Mouse (Mus musculus) brain, adult 2 months (tissue): ENCODE measurements around the gene Tnf.
"Not testable (repeated sequence)": the region's sequence is repeated elsewhere in the genome, so short reads cannot be mapped to it uniquely, and the experiment has no call there.

Experiments used
- DNase-seq: peaks from one replicate; pipeline ENCODE4 v3.0.0; 2011; ENCODE audit warnings: low read depth, low spot score

The Tnf gene

DNA sequence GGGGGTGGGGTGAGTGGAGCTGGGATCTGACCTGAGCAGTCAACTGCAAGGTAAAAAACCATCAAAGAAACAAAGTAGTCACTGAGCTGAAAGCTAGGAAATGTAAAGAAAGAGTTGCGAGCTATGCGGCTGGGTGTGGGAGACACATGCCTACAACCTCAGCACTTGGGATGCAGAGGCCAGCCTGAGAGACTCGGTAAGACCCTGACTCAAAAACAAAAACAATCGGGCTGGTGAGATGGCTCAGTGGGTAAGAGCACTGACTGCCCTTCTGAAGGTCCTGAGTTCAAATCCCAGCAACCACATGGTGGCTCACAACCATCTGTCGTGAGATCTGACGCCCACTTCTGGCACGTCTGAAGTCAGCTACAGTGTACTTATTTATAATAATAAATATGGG lies 32.3 kb upstream of the Tnf start:
- not testable (repeated sequence) for DNase-seq

DNA sequence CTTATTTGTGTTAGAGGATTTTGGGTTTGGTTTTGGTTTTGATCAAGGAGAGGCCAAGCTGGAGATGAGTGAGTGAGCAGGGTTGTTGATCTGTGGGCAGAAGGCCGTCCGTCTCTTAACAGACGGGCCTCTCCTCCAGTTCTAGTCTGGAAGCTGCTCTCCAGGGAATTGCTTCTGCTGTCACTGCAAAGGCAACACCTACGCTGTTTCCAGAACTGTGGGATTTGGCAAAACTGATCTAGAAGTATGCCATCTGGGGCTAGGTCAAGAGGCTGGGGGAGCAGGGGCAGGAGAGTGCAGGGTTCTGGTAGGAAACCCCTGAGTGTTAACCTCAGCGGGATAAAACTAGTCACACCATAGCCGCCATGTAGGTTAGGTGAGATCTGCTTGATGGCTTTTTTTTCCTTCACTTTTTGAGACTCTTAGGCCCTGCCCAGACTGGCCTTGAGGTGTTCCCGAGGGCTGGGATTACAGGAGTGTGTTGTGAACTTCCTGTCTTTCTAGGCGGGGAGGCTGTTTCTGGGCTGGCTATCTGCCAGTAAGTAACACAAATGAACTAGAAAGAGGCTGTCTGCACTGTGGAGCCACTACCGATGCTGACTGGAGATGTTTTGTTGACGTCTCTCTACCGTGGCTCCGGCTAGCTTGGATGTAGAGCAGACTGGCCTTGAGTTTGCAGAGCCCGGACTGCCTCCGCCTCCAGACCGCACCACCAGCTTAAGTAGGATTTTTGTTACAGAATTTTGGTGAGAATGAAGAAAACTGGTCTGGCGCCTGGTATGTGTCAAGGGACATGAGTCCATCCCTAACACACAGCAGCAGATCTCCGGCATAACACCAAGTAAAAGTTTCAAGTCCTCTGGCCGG lies 31.5 kb upstream of the Tnf start, which contains the start of gene Atp6v1g2:
Gene Atp6v1g2 (plus strand): TSS at position 547 of the 867 bp plus-strand sequence.
- no peak for DNase-seq

DNA sequence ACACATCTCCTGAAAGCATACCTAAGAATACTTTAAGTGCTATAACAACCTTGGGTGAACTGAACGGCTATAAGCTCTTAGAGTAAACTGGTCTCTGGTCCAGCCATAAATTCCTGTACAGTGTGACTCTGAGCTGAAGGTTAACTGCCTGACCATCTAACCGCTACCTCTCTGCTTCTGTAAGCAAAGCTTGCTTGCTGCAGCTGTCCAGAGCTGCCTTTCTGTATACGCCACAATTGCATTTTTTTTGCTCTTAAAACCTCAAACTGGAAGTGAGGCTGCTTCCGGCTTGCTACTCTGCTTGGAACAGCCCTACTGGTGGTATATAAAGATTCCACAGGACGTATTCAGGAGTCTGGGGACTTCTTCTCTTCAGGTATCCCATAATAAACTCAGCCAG lies 30.9 kb upstream of the Tnf start:
- DNase-seq = no peak

DNA sequence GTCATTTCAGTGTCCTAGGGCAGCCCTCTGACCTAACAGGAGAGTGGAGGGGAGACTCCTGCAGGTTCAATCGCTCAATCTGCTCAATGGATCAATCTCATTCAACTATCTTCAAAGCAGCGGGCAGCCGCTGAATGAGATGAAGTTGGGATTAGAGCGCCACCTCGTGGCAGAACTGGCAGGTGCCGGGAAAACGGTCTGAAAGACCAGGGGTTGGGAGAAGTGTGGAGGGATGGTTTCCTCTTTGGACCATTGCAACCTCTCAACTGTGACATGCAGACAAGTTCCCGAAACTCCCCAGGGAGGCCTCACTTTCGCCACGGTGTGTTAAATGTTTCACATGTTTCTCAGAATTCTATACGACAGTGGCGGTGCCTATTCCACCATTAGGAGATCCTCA lies 30.2 kb upstream of the Tnf start:
- peak; percentile 81 for DNase-seq

DNA sequence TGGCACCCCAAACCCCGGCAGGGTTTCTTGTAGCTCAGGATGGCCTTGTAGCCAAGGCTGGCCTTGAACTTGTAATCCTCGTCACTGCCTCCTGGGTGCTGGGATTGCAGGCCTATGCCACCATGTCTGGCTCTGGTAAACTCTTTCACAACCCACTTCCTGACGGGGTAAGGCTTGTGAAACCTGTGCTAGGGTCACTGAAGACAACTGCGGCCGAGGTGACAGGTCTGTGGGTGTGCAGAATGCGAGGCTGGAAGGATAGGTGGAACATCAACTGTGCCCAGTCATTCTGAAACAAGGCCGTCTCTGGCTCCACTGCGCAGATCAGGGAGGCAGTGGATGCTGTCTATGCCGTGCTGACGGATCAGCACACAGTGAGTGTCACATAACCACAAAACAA lies 29.2 kb upstream of the Tnf start:
- DNase-seq = no peak

DNA sequence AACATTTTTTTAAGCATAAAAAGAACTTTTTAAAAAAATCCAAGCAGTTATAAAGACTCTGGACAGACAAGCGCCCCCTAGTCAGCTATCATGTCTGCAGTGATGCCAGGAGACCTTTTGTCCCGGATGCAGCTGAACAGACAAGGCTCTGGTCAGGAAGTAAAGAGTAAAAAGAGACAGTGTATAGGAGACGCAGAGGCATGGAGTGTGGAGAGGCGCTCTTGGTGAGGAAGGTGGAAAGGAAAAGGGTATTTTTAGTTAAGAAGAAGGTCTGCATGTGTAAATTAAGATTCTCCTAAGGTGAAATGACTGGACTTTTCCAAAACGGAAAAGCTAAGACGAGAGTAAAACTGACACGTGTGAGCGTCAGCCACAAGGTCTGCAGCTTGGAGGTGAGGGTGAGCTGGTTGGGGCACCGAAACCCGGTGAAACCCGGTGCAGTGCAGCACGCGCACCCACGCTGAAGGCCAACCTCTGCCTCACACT lies 24.8 kb upstream of the Tnf start:
- no peak for DNase-seq

DNA sequence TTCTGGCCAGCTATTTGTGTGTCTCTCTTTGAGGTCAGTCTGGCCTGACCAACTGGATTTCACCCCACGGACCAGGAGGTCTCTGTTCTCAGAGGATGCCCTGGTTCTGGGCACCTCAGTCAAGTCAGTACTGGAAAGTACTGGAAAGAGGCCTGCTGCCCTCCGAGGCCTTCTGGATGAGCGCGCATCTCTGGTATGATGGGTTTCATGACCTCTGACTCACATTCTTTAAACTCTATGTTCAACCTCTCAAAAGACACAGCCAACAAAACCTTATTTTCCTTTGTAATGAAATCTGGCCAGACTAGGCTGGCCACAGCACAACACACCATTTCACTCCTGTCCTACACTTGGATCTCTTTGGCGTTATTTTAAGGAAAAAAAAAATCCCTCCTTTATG lies 23.6 kb upstream of the Tnf start:
- DNase-seq = no peak

DNA sequence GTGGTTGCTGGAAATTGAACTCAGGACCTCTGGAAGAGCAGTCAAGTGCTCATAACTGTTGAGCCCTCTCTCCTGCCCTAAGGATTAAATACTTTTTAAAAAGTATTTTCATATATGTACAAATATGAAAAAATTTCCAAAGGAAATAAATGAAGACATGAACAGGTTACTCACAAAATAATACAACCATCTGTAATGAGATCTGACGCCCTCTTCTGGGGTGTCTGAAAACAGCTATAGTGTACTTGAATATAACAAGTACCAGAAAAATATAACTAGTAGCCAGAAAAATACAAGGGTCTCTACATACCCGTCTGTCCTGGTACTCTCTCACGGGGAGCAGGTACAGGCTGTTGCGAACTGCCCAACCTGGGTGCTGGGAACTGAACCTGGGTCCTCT lies 22.8 kb upstream of the Tnf start:
- no peak for DNase-seq

DNA sequence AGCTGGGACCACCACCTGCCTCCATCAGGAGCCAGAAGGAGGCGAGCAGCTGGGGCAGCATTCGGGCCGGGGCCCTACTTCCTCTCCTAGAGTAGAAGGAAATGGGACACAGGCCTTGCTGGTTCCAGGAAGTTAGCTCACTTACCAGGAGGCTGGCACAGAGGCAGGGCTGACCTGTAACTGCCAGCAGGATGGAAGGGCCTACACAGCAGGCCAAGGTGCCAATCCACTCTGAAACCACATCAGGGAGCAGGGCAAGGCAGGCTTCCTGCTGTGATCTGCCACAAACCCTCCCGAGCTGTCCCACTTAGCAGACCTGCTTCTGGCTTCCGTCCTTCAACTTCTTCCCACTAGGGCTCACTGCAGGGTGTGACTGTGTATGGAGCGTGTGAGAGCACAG lies 20.5 kb upstream of the Tnf start:
- DNase-seq = no peak

DNA sequence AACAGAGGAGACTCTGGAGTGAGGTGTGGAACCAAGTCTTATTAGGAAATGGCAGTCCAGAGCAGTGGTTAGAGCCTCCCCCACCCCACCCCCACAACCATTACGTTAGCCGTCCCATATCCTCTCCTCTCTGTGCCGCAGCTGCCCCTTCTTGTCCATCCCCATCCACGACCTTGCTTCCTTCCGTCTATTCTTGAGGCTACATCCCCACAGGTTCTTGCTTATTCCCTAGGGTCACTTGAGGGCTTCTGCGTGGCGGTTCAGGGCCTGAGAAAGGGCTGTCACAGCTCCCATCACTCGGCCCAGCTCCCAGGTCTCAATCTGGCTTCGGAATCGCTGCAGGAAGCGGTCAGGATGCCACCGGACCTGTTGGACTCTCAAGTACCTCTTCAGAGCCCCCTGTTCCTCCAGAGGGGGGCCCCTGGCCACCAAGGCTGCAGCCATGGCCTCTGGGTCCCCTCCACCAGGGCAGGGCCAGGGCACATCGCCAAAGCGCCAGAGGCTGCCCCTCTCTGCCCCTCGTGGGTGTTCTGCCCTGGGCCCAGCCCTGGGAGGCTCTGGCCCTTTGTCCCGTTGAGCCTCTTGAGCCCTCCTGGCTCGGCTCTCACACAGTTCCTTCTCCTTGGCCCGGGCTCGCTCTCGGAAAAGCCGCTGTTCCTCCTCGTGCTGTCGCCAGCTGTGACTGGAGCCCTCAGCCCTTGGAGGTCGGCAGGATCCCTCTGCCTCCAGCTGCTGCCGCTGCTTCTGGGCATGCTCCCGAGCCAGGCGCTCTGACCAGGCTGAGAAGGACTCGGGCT lies 18.5 kb upstream of the Tnf start, which contains the start of gene Gm16181:
Gene Gm16181 (plus strand): TSS at position 679 of the 797 bp plus-strand sequence.
- DNase-seq = no peak

DNA sequence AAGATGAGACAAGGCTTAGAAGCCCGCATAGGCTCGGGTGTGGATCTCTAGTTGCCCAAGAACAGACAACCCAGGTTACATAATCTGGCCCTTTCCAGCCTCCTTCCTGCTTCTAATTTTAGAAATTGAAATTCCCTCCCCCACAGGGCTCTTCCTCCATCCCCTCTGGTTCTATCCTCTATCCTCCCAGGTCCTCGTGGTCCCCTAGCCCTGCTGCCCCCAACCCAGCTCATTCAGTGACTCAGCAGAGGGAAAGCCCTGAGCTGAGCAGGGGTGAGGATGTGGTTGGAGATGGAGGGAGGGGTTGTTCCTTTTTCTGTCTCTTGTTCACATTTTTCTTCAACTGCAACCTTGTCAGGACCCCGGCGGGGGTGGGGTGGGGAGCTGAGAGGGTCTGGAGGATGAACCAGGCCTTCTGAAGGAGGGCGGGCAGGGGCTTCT lies 17.8 kb upstream of the Tnf start:
- peak; percentile 70 for DNase-seq

DNA sequence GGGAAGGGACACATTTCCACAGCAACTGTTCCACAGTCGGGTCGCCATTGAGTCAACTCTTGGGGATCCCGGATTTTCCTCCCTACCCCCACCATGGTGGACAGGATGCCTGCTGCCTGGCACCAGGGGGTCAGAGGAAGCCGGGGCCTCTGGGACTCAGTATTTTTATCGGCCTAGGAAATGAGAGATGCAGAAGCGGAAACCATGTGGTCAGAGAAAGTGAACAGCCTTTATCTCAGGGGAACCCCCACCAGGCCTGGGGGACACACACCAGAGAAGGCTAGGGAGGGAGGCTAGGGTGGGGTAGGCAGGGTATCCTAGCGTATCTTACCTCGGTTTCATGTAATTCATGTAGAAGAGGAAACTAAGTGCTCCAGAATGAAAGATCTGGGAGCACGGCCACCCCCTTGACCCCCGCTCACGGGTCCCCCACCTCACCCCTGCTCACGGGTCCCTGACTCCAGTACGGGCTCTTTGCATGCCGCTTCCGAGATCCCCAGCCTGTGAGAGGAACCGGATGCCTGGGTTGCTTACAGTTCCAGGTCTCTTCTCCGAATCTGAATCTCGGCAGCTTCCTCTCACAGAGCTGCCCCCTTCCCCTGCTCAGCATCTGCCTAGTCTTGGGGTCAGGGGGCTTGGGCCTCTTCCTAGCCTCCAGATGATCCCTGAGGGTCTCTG lies 16.8 kb upstream of the Tnf start:
- DNase-seq = no peak

DNA sequence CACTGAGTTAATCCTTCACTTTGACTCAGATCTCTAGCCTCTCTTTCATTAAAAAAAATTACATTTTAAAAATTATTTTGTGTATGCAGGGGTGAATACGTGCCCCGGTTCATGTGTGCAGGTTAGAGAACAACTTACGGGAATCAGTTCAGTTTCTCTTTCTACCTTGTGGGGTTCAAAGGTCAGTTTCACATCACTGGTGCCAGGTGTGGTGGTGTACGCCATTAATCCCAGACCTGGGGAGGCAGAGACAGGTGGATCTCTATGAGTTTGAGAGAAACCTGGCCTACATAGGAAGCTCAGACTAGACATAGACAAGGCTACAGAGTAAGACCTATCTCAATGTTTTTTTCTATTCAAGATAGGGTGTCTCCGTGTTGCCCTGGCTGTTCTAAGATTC lies 11.3 kb upstream of the Tnf start:
- DNase-seq = no peak

DNA sequence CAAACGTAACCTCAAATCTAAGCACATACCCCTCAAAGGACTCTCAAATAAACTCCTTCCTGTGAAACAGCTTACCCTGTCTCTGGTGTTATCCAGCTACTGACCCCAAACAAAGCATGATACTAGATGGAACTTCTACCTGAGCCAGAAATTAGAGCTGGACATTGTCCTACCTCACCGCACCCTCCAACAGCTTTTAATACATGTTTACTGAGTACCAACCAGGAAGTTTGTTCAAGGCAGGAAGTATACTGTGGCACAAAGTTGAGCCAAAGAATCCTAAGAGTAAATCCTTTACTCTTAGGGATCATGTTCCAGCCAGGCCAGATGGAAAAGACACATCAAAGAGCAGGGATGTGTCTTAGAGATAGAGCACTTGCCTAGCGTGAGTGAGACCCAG lies 8.8 kb upstream of the Tnf start:
- no peak for DNase-seq

DNA sequence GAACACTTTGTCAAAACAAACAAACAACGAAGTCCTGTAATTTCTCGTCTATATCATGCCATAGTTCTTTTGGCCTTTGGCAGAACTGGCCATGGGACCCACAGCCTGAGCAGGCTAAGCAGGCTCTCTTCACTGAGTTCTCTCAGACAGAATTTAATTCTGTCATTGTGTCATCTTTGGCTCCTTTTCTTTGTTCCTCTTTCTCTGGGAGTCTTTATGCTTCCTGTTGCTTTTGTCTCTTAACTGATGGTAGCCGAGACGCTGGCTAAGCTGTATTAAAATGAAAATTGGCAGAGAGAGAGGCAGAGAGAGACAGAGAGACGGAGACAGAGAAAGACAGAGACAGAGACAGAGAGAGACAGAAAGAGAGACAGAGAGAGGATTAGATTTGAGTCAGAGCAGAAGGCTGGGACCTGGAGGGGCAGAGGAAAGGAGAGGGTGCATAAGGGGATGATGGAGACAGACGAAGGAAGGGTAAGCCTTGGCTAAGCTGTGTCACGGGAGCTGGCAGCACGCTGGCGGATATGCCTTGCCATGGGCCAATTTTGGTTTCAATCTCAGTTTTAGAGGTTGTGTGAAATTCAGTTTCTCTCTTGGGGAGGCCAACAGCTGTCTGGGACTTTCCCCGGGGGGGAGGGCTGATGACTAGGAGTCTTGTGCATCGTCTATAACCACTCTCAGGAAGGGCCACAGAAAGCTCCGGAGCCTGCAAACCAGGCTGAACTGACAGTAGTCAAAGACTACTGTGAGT lies 8.2 kb upstream of the Tnf start:
- DNase-seq = no peak

DNA sequence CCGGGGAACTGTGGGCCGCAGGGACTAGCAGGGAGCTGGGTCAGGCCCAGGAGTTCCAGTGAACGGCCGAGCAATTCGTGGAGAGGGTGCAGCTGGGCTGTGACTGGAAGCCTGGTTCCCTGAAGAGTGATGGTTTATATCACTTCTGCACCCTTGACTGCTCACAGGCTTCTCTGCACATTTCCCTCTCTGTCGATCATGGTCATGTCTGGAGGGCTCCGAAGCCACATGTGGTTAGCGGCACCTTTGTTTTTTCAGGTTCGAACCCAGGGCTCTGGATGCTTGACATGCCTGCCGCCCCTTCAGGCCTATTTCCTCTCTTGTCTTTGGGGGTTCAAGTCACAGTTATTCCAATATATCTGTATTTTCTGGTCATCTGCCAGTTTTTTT lies 3.6 kb upstream of the Tnf start:
- no peak for DNase-seq

DNA sequence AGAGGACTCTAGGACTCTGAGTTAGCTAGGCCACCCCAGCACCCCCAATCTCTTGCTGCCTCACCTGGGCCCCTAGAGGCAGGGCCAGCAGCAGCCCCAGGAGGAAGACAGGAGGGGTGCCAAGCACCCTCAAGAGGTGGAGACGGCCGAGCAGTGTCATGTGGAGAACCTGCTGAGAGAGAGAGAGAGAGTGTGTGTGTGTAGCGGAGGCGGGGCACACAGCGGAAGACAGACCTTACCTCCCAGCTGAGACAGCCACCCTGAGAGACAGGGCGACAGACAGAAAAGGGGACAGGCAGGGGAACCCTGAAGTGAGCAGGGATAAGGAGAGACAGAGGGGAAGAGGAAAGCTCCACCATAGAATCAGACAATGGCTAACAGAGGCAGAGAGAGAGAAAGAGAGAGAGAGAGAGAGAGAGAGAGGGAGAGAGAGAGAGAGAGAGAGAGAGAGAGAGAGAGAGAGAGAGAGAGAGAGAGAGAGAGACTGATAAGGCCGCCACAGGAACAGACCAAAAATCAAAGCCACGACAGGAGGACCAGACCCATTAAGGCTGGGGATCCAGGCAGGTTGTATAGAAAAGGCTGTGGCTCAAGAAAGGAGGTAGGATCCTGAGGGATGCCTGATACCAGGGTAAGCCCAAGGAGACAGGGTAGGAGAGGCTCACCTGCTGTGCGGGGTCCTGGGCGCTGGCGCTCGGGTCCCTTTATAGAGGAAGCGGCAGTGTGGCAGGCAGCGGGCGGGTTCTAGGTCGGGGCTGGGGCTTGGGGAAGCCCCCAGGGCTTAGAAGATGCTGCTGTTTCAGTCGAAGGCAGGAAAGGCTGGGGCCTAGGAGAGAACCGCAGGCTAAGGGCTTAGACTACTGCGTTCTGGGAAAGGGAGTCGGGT lies 2.9 kb upstream of the Tnf start, which contains the start of gene Lta:
Gene Lta (minus strand): TSS at position 858 of the 886 bp plus-strand sequence.
- DNase-seq = no peak

DNA sequence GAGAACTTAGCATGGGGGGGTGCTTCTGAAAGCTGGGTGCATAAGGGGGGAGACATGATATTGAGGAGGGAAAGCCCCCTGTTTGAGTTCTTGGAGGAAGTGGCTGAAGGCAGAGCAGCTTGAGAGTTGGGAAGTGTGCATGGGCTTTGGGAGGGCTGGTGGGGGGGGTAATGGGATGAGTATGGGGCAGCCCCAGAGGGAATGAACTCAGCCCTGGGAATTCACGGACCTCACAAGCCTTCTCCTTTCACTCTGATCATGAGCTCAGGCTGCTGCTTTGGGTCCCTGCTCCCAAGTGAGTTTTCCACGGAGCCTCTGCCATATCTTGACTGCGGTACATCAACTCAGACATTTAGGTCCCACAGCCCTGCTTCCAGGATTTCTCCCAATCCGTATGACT lies 635 bp upstream of the Tnf start:
- DNase-seq = no peak

DNA sequence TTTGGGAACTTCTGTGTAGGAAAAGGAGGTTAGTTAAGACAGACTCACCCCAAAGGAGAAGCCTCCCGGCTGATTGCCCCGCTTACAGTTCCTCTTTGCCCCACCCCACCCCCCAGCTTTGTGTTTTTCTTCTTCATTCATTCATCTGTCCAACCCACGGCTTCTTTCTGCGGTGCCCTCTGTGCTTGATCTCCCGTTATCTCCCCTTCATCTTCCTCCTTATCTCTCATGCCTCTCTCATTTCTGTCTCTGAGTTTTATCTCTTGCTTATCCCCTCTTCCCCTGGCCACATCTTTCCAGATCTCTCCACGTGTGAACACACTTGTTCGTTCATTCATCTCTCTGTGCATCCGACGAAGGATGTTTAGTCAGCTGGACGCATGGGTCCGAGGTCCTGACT lies 679 bp downstream of the Tnf start:
- DNase-seq = no peak

DNA sequence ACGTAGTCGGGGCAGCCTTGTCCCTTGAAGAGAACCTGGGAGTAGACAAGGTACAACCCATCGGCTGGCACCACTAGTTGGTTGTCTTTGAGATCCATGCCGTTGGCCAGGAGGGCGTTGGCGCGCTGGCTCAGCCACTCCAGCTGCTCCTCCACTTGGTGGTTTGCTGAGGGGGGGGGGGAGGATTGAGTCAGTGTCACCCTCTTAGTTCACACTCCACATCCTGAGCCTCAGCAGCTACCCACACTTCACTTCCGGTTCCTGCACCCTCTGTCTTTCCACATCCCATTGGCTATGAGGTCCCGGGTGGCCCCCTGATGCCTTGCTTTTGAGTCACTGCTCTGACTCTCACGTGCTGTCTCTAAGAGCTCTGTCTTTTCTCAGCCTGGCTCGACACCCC lies 1.4 kb downstream of the Tnf start:
- peak; percentile 42 for DNase-seq
